Mouse (Mus musculus): ENCODE measurements at regions not wholly inside any gene's neighbourhood (a gene's known extent, or its start where the extent isn't known, plus 50 kb on each side); places are given as distances from the start of the nearest gene placed in this dataset.

GRCm38 (mm10) chr6:140193084-140193939 is 152.1 kb upstream of the Plcz1 start:
- H3K4me2 ChIP-seq: no peak overlapping the region

GRCm38 (mm10) chr6:140192526-140192925 is 151.3 kb upstream of the Plcz1 start:
- 84% methylated on average over 17 of the region's 17 CpGs for WGBS
- H3K9me3 ChIP-seq (replicated peaks): no peaks in the 10 kb centered on the region
- H3K27me3 ChIP-seq: no peaks in the 10 kb centered on the region
- no peaks in the 10 kb centered on the region for H3K36me3 ChIP-seq
- no peak overlapping the region for H3K27ac ChIP-seq
- no peak overlapping the region for H3K9ac ChIP-seq
- H3K4me2 ChIP-seq: no peak overlapping the region
- H3K4me1 ChIP-seq (replicated peaks): no peaks in the 10 kb centered on the region
- ATAC-seq (replicated peaks; ENCODE audit: insufficient number of reproducible peaks, insufficient read depth, low FRiP score, low read depth): no peak
- no peak overlapping the region for H3K4me3 ChIP-seq

More at GRCm38 (mm10) chr6:140193084-140193939, 152.1 kb upstream of the Plcz1 start:
- Histone ChIP-seq H3K4me3 (no peak overlapping the region), H3K4me1 (replicated peaks) (no peaks in the 10 kb centered on the region), H3K9me3 (replicated peaks) (no peaks in the 10 kb centered on the region), H3K27me3 (no peaks in the 10 kb centered on the region), H3K36me3 (no peaks in the 10 kb centered on the region), H3K27ac (no peak overlapping the region), H3K9ac (no peak overlapping the region)
- ATAC-seq (replicated peaks; ENCODE audit: insufficient number of reproducible peaks, insufficient read depth, low FRiP score, low read depth): no peak; the same call in 1 of the 2 replicates
- WGBS: 36% methylated on average over 9 of the region's 9 CpGs

GRCm38 (mm10) chr6:140191341-140191740 is 150.1 kb upstream of the Plcz1 start:
- H3K4me2 ChIP-seq: no peak overlapping the region
- no peak overlapping the region for H3K4me3 ChIP-seq
- WGBS: 83% methylated on average over 4 of the region's 4 CpGs
- no peaks in the 10 kb centered on the region for H3K4me1 ChIP-seq (replicated peaks)
- H3K9ac ChIP-seq: no peak overlapping the region
- H3K9me3 ChIP-seq (replicated peaks): no peaks in the 10 kb centered on the region
- H3K36me3 ChIP-seq: no peaks in the 10 kb centered on the region
- H3K27ac ChIP-seq: no peak overlapping the region
- H3K27me3 ChIP-seq: no peaks in the 10 kb centered on the region
- no peak for ATAC-seq (replicated peaks; ENCODE audit: insufficient number of reproducible peaks, insufficient read depth, low FRiP score, low read depth)

GRCm38 (mm10) chr6:140189601-140190000 is 148.3 kb upstream of the Plcz1 start:
- no peak for ATAC-seq (replicated peaks; ENCODE audit: insufficient number of reproducible peaks, insufficient read depth, low FRiP score, low read depth)

GRCm38 (mm10) chr6:140187733-140188132 is 146.5 kb upstream of the Plcz1 start:
- Histone ChIP-seq H3K36me3 (no peaks in the 10 kb centered on the region), H3K27me3 (no peaks in the 10 kb centered on the region), H3K4me3 (no peak overlapping the region), H3K9ac (no peak overlapping the region), H3K4me2 (no peak overlapping the region), H3K4me1 (replicated peaks) (no peaks in the 10 kb centered on the region), H3K9me3 (replicated peaks) (no peaks in the 10 kb centered on the region), H3K27ac (no peak overlapping the region)
- no peak for ATAC-seq (replicated peaks; ENCODE audit: insufficient number of reproducible peaks, insufficient read depth, low FRiP score, low read depth)
- WGBS: 88% methylated on average over 3 of the region's 3 CpGs

More at GRCm38 (mm10) chr6:140189601-140190000, 148.3 kb upstream of the Plcz1 start:
- Histone ChIP-seq H3K9ac (no peak overlapping the region), H3K27ac (no peak overlapping the region), H3K27me3 (no peaks in the 10 kb centered on the region), H3K4me2 (no peak overlapping the region), H3K4me3 (no peak overlapping the region), H3K4me1 (replicated peaks) (no peaks in the 10 kb centered on the region), H3K9me3 (replicated peaks) (no peaks in the 10 kb centered on the region), H3K36me3 (no peaks in the 10 kb centered on the region)
- 80% methylated on average over 9 of the region's 9 CpGs for WGBS

- H3K9me3 ChIP-seq (replicated peaks): no peaks in the 10 kb centered on the region
- H3K4me1 ChIP-seq (replicated peaks): no peaks in the 10 kb centered on the region
- ATAC-seq (replicated peaks; ENCODE audit: insufficient number of reproducible peaks, insufficient read depth, low FRiP score, low read depth): no peak
- 74% methylated on average over 6 of the region's 6 CpGs for WGBS
- H3K9ac ChIP-seq: no peak overlapping the region
- H3K4me2 ChIP-seq: no peak overlapping the region
- H3K27me3 ChIP-seq: no peaks in the 10 kb centered on the region
- H3K27ac ChIP-seq: no peak overlapping the region
- no peak overlapping the region for H3K4me3 ChIP-seq
- H3K36me3 ChIP-seq: no peaks in the 10 kb centered on the region
Measured at GRCm38 (mm10) chr6:140187106-140187505, 145.8 kb upstream of the Plcz1 start.

- Histone ChIP-seq H3K9me3 (replicated peaks) (no peaks in the 10 kb centered on the region), H3K27me3 (no peaks in the 10 kb centered on the region), H3K36me3 (no peaks in the 10 kb centered on the region), H3K9ac (no peak overlapping the region), H3K27ac (no peak overlapping the region), H3K4me3 (no peak overlapping the region), H3K4me2 (no peak overlapping the region), H3K4me1 (replicated peaks) (no peaks in the 10 kb centered on the region)
- no peak for ATAC-seq (replicated peaks; ENCODE audit: insufficient number of reproducible peaks, insufficient read depth, low FRiP score, low read depth)
- WGBS: 78% methylated on average over 4 of the region's 4 CpGs
Measured at GRCm38 (mm10) chr6:140179999-140180398, 138.7 kb upstream of the Plcz1 start.

- 70% methylated on average over 12 of the region's 12 CpGs for WGBS
- no peaks in the 10 kb centered on the region for H3K4me1 ChIP-seq (replicated peaks)
- no peak overlapping the region for H3K9ac ChIP-seq
- H3K9me3 ChIP-seq (replicated peaks): no peaks in the 10 kb centered on the region
- no peak for ATAC-seq (replicated peaks; ENCODE audit: insufficient number of reproducible peaks, insufficient read depth, low FRiP score, low read depth)
- H3K27ac ChIP-seq: no peak overlapping the region
- H3K27me3 ChIP-seq: no peaks in the 10 kb centered on the region
- no peak overlapping the region for H3K4me3 ChIP-seq
- H3K4me2 ChIP-seq: no peak overlapping the region
- no peaks in the 10 kb centered on the region for H3K36me3 ChIP-seq
Measured at GRCm38 (mm10) chr6:140178425-140179193, 137.4 kb upstream of the Plcz1 start.

- 79% methylated on average over 9 of the region's 9 CpGs for WGBS
- ATAC-seq (replicated peaks; ENCODE audit: insufficient number of reproducible peaks, insufficient read depth, low FRiP score, low read depth): no peak
- H3K4me2 ChIP-seq: no peak overlapping the region
Measured at GRCm38 (mm10) chr6:140172716-140173115, 131.5 kb upstream of the Plcz1 start.

GRCm38 (mm10) chr6:140169836-140170235 is 128.6 kb upstream of the Plcz1 start:
- WGBS: 94% methylated on average over 3 of the region's 3 CpGs
- Histone ChIP-seq H3K27me3 (no peaks in the 10 kb centered on the region), H3K4me1 (replicated peaks) (no peaks in the 10 kb centered on the region), H3K27ac (no peak overlapping the region), H3K36me3 (no peaks in the 10 kb centered on the region), H3K4me3 (no peak overlapping the region), H3K9me3 (replicated peaks) (no peaks in the 10 kb centered on the region), H3K4me2 (no peak overlapping the region), H3K9ac (no peak overlapping the region)
- ATAC-seq (replicated peaks; ENCODE audit: insufficient number of reproducible peaks, insufficient read depth, low FRiP score, low read depth): no peak

More at GRCm38 (mm10) chr6:140172716-140173115, 131.5 kb upstream of the Plcz1 start:
- H3K9me3 ChIP-seq (replicated peaks): no peaks in the 10 kb centered on the region
- no peak overlapping the region for H3K9ac ChIP-seq
- no peak overlapping the region for H3K27ac ChIP-seq
- no peaks in the 10 kb centered on the region for H3K27me3 ChIP-seq
- H3K36me3 ChIP-seq: no peaks in the 10 kb centered on the region
- H3K4me1 ChIP-seq (replicated peaks): no peaks in the 10 kb centered on the region
- H3K4me3 ChIP-seq: no peak overlapping the region

GRCm38 (mm10) chr6:140167182-140167581 is 125.9 kb upstream of the Plcz1 start:
- H3K36me3 ChIP-seq: no peaks in the 10 kb centered on the region
- no peak overlapping the region for H3K27ac ChIP-seq
- H3K9ac ChIP-seq: no peak overlapping the region
- WGBS: 65% methylated on average over 4 of the region's 4 CpGs
- H3K27me3 ChIP-seq: no peaks in the 10 kb centered on the region
- H3K4me3 ChIP-seq: no peak overlapping the region
- no peaks in the 10 kb centered on the region for H3K4me1 ChIP-seq (replicated peaks)
- no peak overlapping the region for H3K4me2 ChIP-seq
- no peak for ATAC-seq (replicated peaks; ENCODE audit: insufficient number of reproducible peaks, insufficient read depth, low FRiP score, low read depth)
- no peaks in the 10 kb centered on the region for H3K9me3 ChIP-seq (replicated peaks)
